Mouse (Mus musculus): ENCODE results near the gene Pcnt.

DNA sequence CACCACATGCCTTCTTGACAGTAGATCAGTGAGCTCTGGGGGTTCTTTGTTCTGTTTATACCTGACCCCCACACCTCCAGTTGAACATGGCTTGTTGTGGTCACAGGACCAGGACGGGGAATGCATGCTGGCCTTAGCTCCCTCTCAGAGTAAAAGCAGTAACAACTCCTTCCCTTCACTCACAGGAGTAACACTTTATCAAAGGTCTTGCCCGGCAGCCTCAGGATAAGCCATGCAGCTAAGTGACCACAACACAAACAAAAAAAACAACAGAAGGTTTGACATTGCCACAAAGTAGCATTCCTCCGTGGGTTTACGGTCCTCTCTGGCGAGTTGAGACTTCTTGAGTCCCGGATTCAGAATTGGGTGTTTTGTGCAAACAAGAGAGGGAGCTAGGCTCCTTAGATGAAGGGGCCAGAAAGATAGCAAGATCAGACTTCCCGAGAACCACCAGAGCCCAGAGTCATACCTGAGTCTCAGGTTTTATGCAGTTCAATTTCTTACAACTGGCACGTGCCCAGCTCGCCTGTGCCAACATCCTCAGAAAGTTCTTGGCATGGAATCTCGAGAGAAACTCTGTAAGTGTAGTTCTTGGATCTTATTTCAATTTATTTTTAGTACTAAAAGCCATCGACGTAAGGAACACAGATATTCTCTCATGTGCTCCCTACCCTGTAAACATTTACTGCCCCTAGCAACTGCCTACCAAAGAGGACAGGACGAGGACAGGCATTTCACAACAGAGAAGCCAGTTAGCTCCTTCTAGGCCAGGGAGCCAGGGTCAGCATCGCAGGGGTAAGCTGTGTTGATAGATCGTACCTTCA lies 5.0 kb upstream of the Pcnt start:
- TF ChIP-seq CTCF (IDR thresholded peaks at IDR 0.05), result no peak
- peak; percentile 73 for TF ChIP-seq POLR2A (IDR thresholded peaks at IDR 0.05; ENCODE audit: insufficient read depth, low read depth, low read length)
- peak; percentile 76 for TF ChIP-seq EP300 (IDR thresholded peaks at IDR 0.05; ENCODE audit: insufficient read depth, low read depth, low read length)

Measured in heart, adult 2 months (tissue).